In the genomic region with DNA sequence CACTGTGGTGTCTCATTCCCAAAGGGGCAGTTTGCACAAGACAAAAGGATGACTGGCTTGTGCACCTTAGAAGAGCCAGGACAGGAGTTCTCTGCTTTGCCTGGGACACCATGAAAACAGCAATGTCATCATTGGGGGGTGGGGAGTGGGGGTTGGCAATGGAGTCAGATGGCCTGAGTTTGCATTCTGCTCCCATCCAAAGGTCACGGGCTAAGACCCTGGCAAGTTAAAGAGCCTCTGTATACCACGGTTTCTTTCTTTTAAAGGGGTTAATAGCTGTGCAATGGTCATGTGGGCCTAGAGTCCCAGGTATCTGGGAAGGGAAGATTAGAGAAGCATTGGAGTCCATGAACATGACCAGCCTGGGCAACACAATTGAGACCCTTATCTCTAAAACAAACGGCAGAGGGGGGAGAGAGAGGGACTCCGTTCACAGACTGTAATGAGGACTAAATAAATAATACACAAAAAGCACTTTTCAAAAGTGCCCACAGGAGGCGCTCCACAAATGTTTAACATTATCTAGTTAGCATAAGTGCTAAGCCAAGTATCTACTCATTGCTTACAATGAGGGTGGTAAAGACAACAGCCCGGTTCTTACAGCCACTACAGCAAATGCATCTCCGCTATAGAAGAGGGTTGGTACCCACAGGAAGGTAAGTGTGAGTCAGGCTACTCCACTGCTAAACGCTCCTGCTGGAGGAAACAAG, we compare ENCODE assay signal across 26 mouse cellular contexts. TPM values are rescaled to one million over a fixed set of nuclear protein-coding genes. Genes with fewer than 3 reads are reported as not detected.
DNase-seq lines count a peak whose midpoint lies in the region; ATAC-seq and TF ChIP-seq lines count a peak whose summit lies in the region.
"Had no signal": no experiment of that assay in that cellular context is flagged by ENCODE, and none has a peak within 500 bp of the region (broad histone marks: within the 10 kb centered on the region; RNA-seq: fewer than 3 reads in every experiment).

No protein-coding gene starts in this region.

- TF ChIP-seq POLR2A in kidney, adult 2 months (IDR thresholded peaks at IDR 0.05; ENCODE audit: low read depth, low read length), result no peak

- H3K4me3 ChIP-seq in kidney, adult 2 months (ENCODE audit: insufficient read depth, low read depth, low read length), result no peak overlapping the region
- H3K4me3 ChIP-seq in kidney, embryonic 15.5 days (replicated peaks), result no peak overlapping the region
- H3K4me3 ChIP-seq: erythroblast, embryonic 14.5 days; gastrocnemius, adult 2 months; limb, embryonic 13.5 days; liver, embryonic 13.5 days; midbrain, embryonic 10.5 days had no signal

- H3K4me2 ChIP-seq in kidney, embryonic 15.5 days, result no peak overlapping the region
- H3K4me2 ChIP-seq: limb, embryonic 13.5 days; liver, embryonic 13.5 days; lung, embryonic 14.5 days had no signal

- peak overlapping the region; percentile 81 for H3K27ac ChIP-seq in kidney, adult 2 months (ENCODE audit: insufficient read depth, low read depth, low read length)
- no peak overlapping the region for H3K27ac ChIP-seq in kidney, embryonic 15.5 days
- H3K27ac ChIP-seq: gastrocnemius, adult 2 months; kidney, postnatal 0 days; limb, embryonic 13.5 days; liver, embryonic 13.5 days; midbrain, embryonic 10.5 days had no signal

- no peak for TF ChIP-seq CTCF in kidney, adult 2 months (conservative IDR thresholded peaks at IDR 0.05; ENCODE audit: insufficient read depth, insufficient read length, low read depth, low read length)

- no peaks in the 10 kb centered on the region for H3K36me3 ChIP-seq in kidney, adult 2 months (ENCODE audit: control insufficient read depth, insufficient read depth, low read length)
- no peaks in the 10 kb centered on the region for H3K36me3 ChIP-seq in kidney, embryonic 15.5 days
- H3K36me3 ChIP-seq: limb, embryonic 13.5 days; liver, embryonic 13.5 days had no signal

- no peaks in the 10 kb centered on the region for H3K9me3 ChIP-seq in kidney, embryonic 15.5 days (replicated peaks)
- H3K9me3 ChIP-seq: limb, embryonic 13.5 days; liver, embryonic 13.5 days; midbrain, embryonic 10.5 days had no signal

- H3K27me3 ChIP-seq in kidney, adult 2 months (replicated peaks; ENCODE audit: control insufficient read depth, insufficient read depth, low read length), result no peaks in the 10 kb centered on the region
- H3K27me3 ChIP-seq in kidney, embryonic 15.5 days, result peaks cover 32% of the 10 kb centered on the region

- DNase-seq in kidney, adult 2 months, result peak; percentile 51
- peak; percentile 25 for DNase-seq in retina, postnatal 1 day
- DNase-seq in retina, embryonic 14.5 days (ENCODE audit: low spot score), result no peak
- DNase-seq in ZHBTc4 (ENCODE audit: low read depth, low spot score), result peak; percentile 53
- no peak for DNase-seq in lung, postnatal 25 days (ENCODE audit: low spot score)
- DNase-seq in urinary bladder, adult 18-20 months (ENCODE audit: low spot score in 2 of 2), result no peak
- DNase-seq: adrenal gland, adult 2 months; adrenal gland, postnatal 36 days; B cell, adult 2 months; cerebellum, adult 18-20 months; cerebellum, postnatal 10 days; gastrocnemius, adult 2 months; liver, embryonic 13.5 days; lung, embryonic 14.5 days; lung, postnatal 14 days; thymus, adult 2 months; thymus, postnatal 36 days had no signal

- ATAC-seq in kidney, embryonic 15.5 days (replicated peaks; ENCODE audit: low FRiP score), result no peak
- ATAC-seq: forebrain, embryonic 16.5 days; hindbrain, embryonic 16.5 days; midbrain, embryonic 16.5 days; Patski had no signal

- H3K9ac ChIP-seq in kidney, embryonic 15.5 days, result no peak overlapping the region
- H3K9ac ChIP-seq: limb, embryonic 13.5 days; liver, embryonic 13.5 days; lung, embryonic 14.5 days had no signal

- peaks cover 9% of the 10 kb centered on the region; the same call in 1 of the 2 replicates for H3K4me1 ChIP-seq in kidney, adult 2 months (ENCODE audit: control insufficient read depth, insufficient read depth, low read length)
- H3K4me1 ChIP-seq in kidney, embryonic 15.5 days, result peaks cover 16% of the 10 kb centered on the region

- 78% methylated on average over 8 of the region's 8 CpGs for WGBS in kidney, adult 2 months
- 84% methylated on average over 8 of the region's 8 CpGs for WGBS in kidney, embryonic 15.5 days

RNA-seq across cellular contexts. Expression of gene Gldc, which starts 3.7 kb away (rescaled TPM):
- polyA plus RNA-seq in kidney, adult 2 months (2012; rRNA removed), result 65.0 and 74.2 TPM in 2 replicates
- 11.0 and 11.4 TPM in 2 replicates for polyA plus RNA-seq in kidney, embryonic 15.5 days (2015; fragmentation: Nextera tagmentation; extraction: Ambion mirVana)

Comparison
In these comparisons a context has a peak if more than half of its experiments do, and no peak if none do; other contexts are left out.
1. DNase-seq: peak in kidney, adult 2 months (single experiment), retina, postnatal 1 day (single experiment) and ZHBTc4 (single experiment); none in retina, embryonic 14.5 days (single experiment), lung, postnatal 25 days (single experiment) and urinary bladder, adult 18-20 months (0 of 2).